Mouse (Mus musculus) CH12.LX (cell line): ENCODE data around the gene Pde1a. TPM values are rescaled to one million over a fixed set of nuclear protein-coding genes. Genes with fewer than 3 reads are reported as not detected.

ENCODE experiments used
- DNase-seq: peaks from one replicate; pipeline ENCODE4 v3.0.0-alpha.2; 2013; ENCODE audit errors: extremely low read depth
- H3K27ac ChIP-seq: 2 replicates; pipeline ENCODE4 v1.5.1; 2012; ENCODE audit warnings: low read depth, mild to moderate bottlenecking, control low read depth, moderate library complexity; ENCODE audit not compliant: insufficient read depth
- H3K27me3 ChIP-seq: replicated peaks from 2 replicates; pipeline ENCODE3; 2012; ENCODE audit warnings: inconsistent platforms
- H3K36me3 ChIP-seq, 2 experiments: replicated peaks in 1 of 2; 2 replicates each; pipeline versions ENCODE3 to v1.6.1; 2012; ENCODE audit warnings: inconsistent platforms in 1 of 2, low read length in 1 of 2, mild to moderate bottlenecking in 1 of 2, mixed read lengths in 1 of 2, moderate library complexity in 1 of 2; ENCODE audit not compliant: control insufficient read depth in 1 of 2, insufficient read depth in 1 of 2
- H3K4me1 ChIP-seq, 2 experiments: 2 replicates each; pipeline ENCODE4 v1.6.1; 2012; ENCODE audit warnings: inconsistent platforms in 1 of 2, moderate library complexity in 1 of 2; ENCODE audit not compliant: insufficient read depth in 2 of 2, control insufficient read depth in 1 of 2
- H3K4me2 ChIP-seq: 2 replicates; pipeline ENCODE4 v1.6.1; 2012; ENCODE audit warnings: low read depth, mild to moderate bottlenecking, control low read depth; ENCODE audit not compliant: poor library complexity, insufficient read depth, severe bottlenecking
- H3K4me3 ChIP-seq, 3 experiments: fragments of 150-350 bp in 1 of 3; sonication (generic) in 1 of 3; replicated peaks in 1 of 3; 2 replicates each; pipeline versions ENCODE3 to v1.5.1; 2011 to 2012; ENCODE audit warnings: low read depth in 2 of 3, low read length in 2 of 3, mild to moderate bottlenecking in 2 of 3, moderate library complexity in 2 of 3, control low read depth in 1 of 3, improper control_type of control experiment in 1 of 3, inconsistent platforms in 1 of 3, mixed read lengths in 1 of 3; ENCODE audit not compliant: poor library complexity in 1 of 3
- H3K79me2 ChIP-seq: replicated peaks from 2 replicates; pipeline ENCODE4 v1.6.1; 2012; ENCODE audit warnings: mild to moderate bottlenecking, moderate library complexity; ENCODE audit not compliant: control insufficient read depth, poor library complexity, insufficient read depth, severe bottlenecking; ENCODE audit errors: extremely low read depth
- H3K9ac ChIP-seq: 2 replicates; pipeline ENCODE4 v1.6.1; 2012; ENCODE audit warnings: low read depth, mild to moderate bottlenecking, control low read depth, moderate library complexity; ENCODE audit not compliant: insufficient read depth
- H3K9me3 ChIP-seq: replicated peaks from 2 replicates; pipeline ENCODE3; 2012; ENCODE audit warnings: low read length, inconsistent platforms, mixed read lengths
- CHD1 ChIP-seq: IDR thresholded peaks from 2 replicates; pipeline ENCODE4 v1.6.1; 2012; ENCODE audit warnings: low read depth, low read length, improper control_type of control experiment, inconsistent platforms
- CHD2 ChIP-seq: IDR thresholded peaks from 2 replicates; pipeline ENCODE4 v1.6.1; 2011; ENCODE audit warnings: low read length, improper control_type of control experiment
- ELF1 ChIP-seq: IDR thresholded peaks from 2 replicates; pipeline ENCODE4 v1.6.1; 2014; ENCODE audit warnings: low read depth, mild to moderate bottlenecking, inconsistent platforms, low read length, improper control_type of control experiment
- EP300 ChIP-seq: IDR thresholded peaks from 2 replicates; pipeline ENCODE4 v1.6.1; 2011; ENCODE audit warnings: low read length, improper control_type of control experiment
- IRF4 ChIP-seq: IDR thresholded peaks from 2 replicates; pipeline ENCODE4 v1.6.1; 2014; ENCODE audit warnings: low read depth, mild to moderate bottlenecking, inconsistent platforms, low read length, improper control_type of control experiment
- JUN ChIP-seq: IDR thresholded peaks from 2 replicates; pipeline ENCODE4 v1.6.1; 2011; ENCODE audit warnings: low read depth, mild to moderate bottlenecking, low read length, improper control_type of control experiment, moderate library complexity; ENCODE audit not compliant: insufficient read depth
- JUND ChIP-seq: conservative IDR thresholded peaks from 2 replicates; pipeline ENCODE4 v1.6.1; 2011; ENCODE audit warnings: low read depth, low read length, improper control_type of control experiment
- MAX ChIP-seq: IDR thresholded peaks from 2 replicates; pipeline ENCODE4 v1.6.1; 2011; ENCODE audit warnings: low read length, improper control_type of control experiment
- MEF2A ChIP-seq: IDR thresholded peaks from 2 replicates; pipeline ENCODE4 v1.6.1; 2014; ENCODE audit warnings: low read depth, mild to moderate bottlenecking, inconsistent platforms, low read length, improper control_type of control experiment, borderline replicate concordance
- MXI1 ChIP-seq: IDR thresholded peaks from 2 replicates; pipeline ENCODE4 v1.6.1; 2011; ENCODE audit warnings: mild to moderate bottlenecking, low read depth, low read length, improper control_type of control experiment
- NRF1 ChIP-seq: IDR thresholded peaks from 2 replicates; pipeline ENCODE4 v1.6.1; 2014; ENCODE audit warnings: low read depth, mild to moderate bottlenecking, inconsistent platforms, low read length, improper control_type of control experiment, moderate library complexity
- PAX5 ChIP-seq: IDR thresholded peaks from 2 replicates; pipeline ENCODE4 v1.6.1; 2012; ENCODE audit warnings: low read length, inconsistent platforms, mixed read lengths
- RCOR1 ChIP-seq: conservative IDR thresholded peaks from 2 replicates; pipeline ENCODE4 v1.6.1; 2012; ENCODE audit warnings: low read depth, mild to moderate bottlenecking, inconsistent platforms, low read length, improper control_type of control experiment
- SMC3 ChIP-seq: IDR thresholded peaks from 2 replicates; pipeline ENCODE4 v1.6.1; 2011; ENCODE audit warnings: low read depth, low read length, improper control_type of control experiment
- USF2 ChIP-seq: conservative IDR thresholded peaks from 2 replicates; pipeline ENCODE4 v1.6.1; 2011; ENCODE audit warnings: low read depth, low read length, improper control_type of control experiment
- ZC3H11A ChIP-seq: IDR thresholded peaks from 2 replicates; pipeline ENCODE4 v1.6.1; 2012; ENCODE audit warnings: low read depth, mild to moderate bottlenecking, inconsistent platforms, low read length, improper control_type of control experiment
- ZNF384 ChIP-seq: IDR thresholded peaks from 2 replicates; pipeline ENCODE4 v1.6.1; 2012; ENCODE audit warnings: low read depth, low read length, improper control_type of control experiment, inconsistent platforms
- dilution Hi-C: fragments of 300-500 bp; cut with MboI; formaldehyde crosslinking; loops from 2 replicates; pipeline ENCODE4 v1.14.3; 2020; ENCODE audit warnings: low sequenced_read_pairs; ENCODE audit not compliant: extremely low pct_unique_long_range_greater_than_20kb, extremely low pct_ligation_motif_present
- in situ Hi-C: fragments of 300-500 bp; cut with MboI; formaldehyde crosslinking; loops from 3 replicates; pipeline ENCODE4 v1.14.3; 2019; ENCODE audit warnings: low sequenced_read_pairs, low pct_ligation_motif_present, low pct_unique_long_range_greater_than_20kb, mixed read lengths
- polyA plus RNA-seq: library from polyadenylated mRNA; unstranded; fragments of >175 nt; gene quantifications from 2 replicates; pipeline ENCODE4 v1.2.1, GENCODE M21; 2012; ENCODE audit warnings: low read depth; ENCODE audit not compliant: insufficient read length
- total RNA-seq, 2 experiments: library from RNA; depleted of rRNA; stranded (reverse); fragments of 300-350 nt in 1 of 2; fragments of >200 nt in 1 of 2; gene quantifications; 2 replicates each; pipeline ENCODE4 v1.2.3; 2012 to 2014

Gene Pde1a
- total and polyA plus RNA-seq, 3 experiments = 0.05 to 0.08 TPM; not detected in 1

DNA sequence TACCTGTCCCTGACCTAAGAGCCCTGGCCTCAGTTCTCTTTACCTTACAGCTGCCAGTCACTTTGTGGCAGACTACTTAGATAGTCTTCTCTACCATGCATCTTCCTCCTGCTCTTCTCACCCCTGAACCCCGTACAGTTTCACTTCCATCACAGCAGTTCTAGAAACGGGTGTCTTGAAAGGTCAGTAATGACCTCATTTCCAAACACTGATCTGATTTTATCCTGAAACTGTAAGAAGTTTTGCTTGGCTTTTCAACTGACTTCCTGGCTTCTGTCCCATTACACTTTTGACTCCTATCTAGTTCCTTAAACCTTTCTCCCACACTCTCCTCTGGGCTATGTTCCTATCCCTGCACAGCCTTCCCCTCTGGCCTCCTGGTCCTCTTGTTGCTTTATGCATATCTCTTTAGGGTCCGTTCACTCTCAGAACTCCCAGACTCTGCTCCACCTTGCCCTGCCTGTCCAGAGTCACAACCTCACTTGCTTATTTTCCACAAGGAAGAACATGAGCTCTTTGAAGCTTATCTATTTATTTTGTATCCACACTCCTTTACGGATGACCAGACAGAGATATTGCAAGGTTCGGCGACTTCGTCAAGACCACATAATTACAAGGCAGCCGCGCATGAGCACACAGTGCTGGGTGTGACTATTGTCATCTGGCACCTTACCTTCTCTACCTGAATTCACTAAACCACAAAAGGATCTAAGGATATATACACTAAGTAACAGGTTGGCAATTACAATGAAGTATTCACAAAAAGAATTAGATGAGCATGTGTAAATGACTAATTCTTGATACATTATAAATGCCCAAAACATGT lies 162.4 kb downstream of the Pde1a start:
- peak overlapping the region; percentile 74 for H3K4me2 ChIP-seq
- H3K9ac ChIP-seq = no peak overlapping the region
- H3K4me1 ChIP-seq = peaks cover 4 to 20% of the 10 kb centered on the region in 2 experiments; a peak in 3 of 4 replicates
- H3K79me2 ChIP-seq = no peaks in the 10 kb centered on the region
- dilution Hi-C loops (no loop called here), in situ Hi-C loops (no loop called here)
- H3K9me3 ChIP-seq = no peaks in the 10 kb centered on the region
- H3K27me3 ChIP-seq = no peaks in the 10 kb centered on the region
- H3K27ac ChIP-seq = no peak overlapping the region
- H3K36me3 ChIP-seq = no peaks in the 10 kb centered on the region
- H3K4me3 ChIP-seq = peak overlapping the region in 1 of 3 experiments; percentile 14
- peak; percentile 23 for DNase-seq
- TF ChIP-seq CHD2 (no peak), JUND (0 out of 2 replicates have a peak, but pooled peaks have one; percentile 25), IRF4 (peak; percentile 62; the same call in 1 of the 2 replicates), ZC3H11A (no peak), MEF2A (0 out of 2 replicates have a peak, but pooled peaks have one; percentile 21), USF2 (no peak), ZNF384 (no peak), EP300 (peak; percentile 68; the same call in 1 of the 2 replicates), JUN (peak; percentile 67; the same call in 1 of the 2 replicates), PAX5 (no peak)

DNA sequence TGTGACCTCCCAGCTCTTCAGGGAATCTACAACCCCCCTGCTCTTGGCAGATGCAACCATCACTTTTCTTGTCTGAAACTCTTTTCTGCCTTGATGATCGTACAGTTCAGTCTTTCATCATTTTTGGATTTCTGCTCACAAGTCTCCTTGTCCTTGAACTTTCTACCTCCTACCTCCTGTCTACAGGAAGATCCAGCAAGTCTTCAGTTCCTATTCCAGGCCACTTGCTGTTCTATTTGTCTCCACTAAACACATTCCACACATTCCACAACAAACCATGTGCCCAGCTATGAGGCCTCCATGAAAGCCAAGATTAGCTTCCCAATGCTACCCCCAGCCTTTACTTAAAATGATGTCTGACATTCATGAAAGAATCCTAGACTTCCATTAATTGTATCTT lies 163.2 kb downstream of the Pde1a start:
- H3K9me3 ChIP-seq = no peaks in the 10 kb centered on the region
- TF ChIP-seq CHD1 = no peak
- no peak for TF ChIP-seq IRF4
- no peak for TF ChIP-seq ELF1
- no peak for TF ChIP-seq NRF1
- no peak for TF ChIP-seq MAX
- no peak for TF ChIP-seq SMC3
- no peak for TF ChIP-seq RCOR1
- TF ChIP-seq CHD2 = no peak
- TF ChIP-seq MXI1 = no peak
- no peak for TF ChIP-seq JUND
- TF ChIP-seq, all 38 proteins: peak for 0
- in situ Hi-C loops (no loop called here), dilution Hi-C loops (no loop called here)
- Histone ChIP-seq H3K27me3 (no peaks in the 10 kb centered on the region), H3K79me2 (no peaks in the 10 kb centered on the region), H3K27ac (no peak overlapping the region), H3K36me3 (no peaks in the 10 kb centered on the region), H3K4me2 (no peak overlapping the region), H3K9ac (no peak overlapping the region), H3K4me3 (no peak overlapping the region), H3K4me1 (peaks cover 4 to 20% of the 10 kb centered on the region in 2 experiments; a peak in 3 of 4 replicates)
- no peak for DNase-seq
